9 mouse cellular contexts compared by ENCODE assay signal in the genomic region with DNA sequence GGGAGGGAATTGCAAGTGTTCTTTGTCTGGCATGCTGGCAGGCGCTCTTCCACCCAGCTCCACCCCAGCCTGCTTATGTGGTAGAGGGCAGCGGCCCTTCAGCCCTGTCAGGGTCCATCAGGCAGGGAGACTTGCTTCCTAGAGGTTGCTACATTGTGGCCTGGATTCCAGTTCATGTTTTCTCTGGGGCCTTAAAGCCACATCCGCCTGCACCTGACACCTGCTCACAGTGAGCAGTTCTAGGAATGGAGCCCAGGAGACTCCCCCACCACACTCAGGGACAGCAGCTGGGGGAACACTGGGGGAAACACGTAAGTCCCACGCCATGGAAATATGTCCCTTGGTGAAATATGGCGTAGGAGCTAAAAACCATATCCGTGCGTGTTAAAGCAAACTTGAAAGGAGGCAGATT. TPM values are rescaled to one million over a fixed set of nuclear protein-coding genes. Genes with fewer than 3 reads are reported as not detected.
DNase-seq lines count a peak whose midpoint lies in the region; ATAC-seq and TF ChIP-seq lines count a peak whose summit lies in the region.
"Had no signal": no experiment of that assay in that cellular context is flagged by ENCODE, and none has a peak within 500 bp of the region (broad histone marks: within the 10 kb centered on the region; RNA-seq: fewer than 3 reads in every experiment).

A gene (minus strand): TSS at position 155 of the 412 bp plus-strand sequence.

- TF ChIP-seq POLR2A in lung, adult 2 months (IDR thresholded peaks at IDR 0.05; ENCODE audit: borderline replicate concordance, extremely low read depth, low read depth, low read length), result no peak
- TF ChIP-seq POLR2A in cortical plate, adult 2 months (IDR thresholded peaks at IDR 0.05; ENCODE audit: extremely low read depth, insufficient read depth, low read length), result no peak
- TF ChIP-seq POLR2A in limb, embryonic 14.5 days (IDR thresholded peaks at IDR 0.05; ENCODE audit: borderline replicate concordance, extremely low read depth, insufficient read depth, insufficient read length), result no peak

- no peaks in the 10 kb centered on the region for H3K27me3 ChIP-seq in limb, embryonic 14.5 days (ENCODE audit: control insufficient read depth, insufficient read depth, low read length)
- H3K27me3 ChIP-seq: midbrain, embryonic 12.5 days had no signal

- ATAC-seq in limb, embryonic 14.5 days (ENCODE audit: low FRiP score, low read depth), result peak; percentile 31; the same call in 1 of the 2 replicates

- no peaks in the 10 kb centered on the region for H3K4me1 ChIP-seq in lung, adult 2 months (ENCODE audit: control insufficient read depth, insufficient read depth, low read length)
- no peaks in the 10 kb centered on the region for H3K4me1 ChIP-seq in cortical plate, adult 2 months (ENCODE audit: control insufficient read depth, insufficient read depth, low read length)
- H3K4me1 ChIP-seq in limb, embryonic 14.5 days (ENCODE audit: control insufficient read depth, insufficient read depth, low read length), result no peaks in the 10 kb centered on the region
- H3K4me1 ChIP-seq: midbrain, embryonic 12.5 days had no signal

- H3K4me2 ChIP-seq in limb, embryonic 14.5 days (replicated peaks; ENCODE audit: low read depth, low read length, severe bottlenecking), result no peak within 1 kb of the TSS
- H3K4me2 ChIP-seq: midbrain, embryonic 12.5 days had no signal

- H3K9ac ChIP-seq in limb, embryonic 14.5 days (ENCODE audit: low read depth, low read length, severe bottlenecking), result no peak within 1 kb of the TSS
- H3K9ac ChIP-seq: midbrain, embryonic 12.5 days had no signal

- DNase-seq in lung, adult 2 months, result no peak
- DNase-seq in lung, postnatal 10 days, result no peak
- no peak for DNase-seq in limb, embryonic 14.5 days (ENCODE audit: low spot score)
- DNase-seq in thymus, postnatal 0 days (ENCODE audit: low spot score), result peak; percentile 96
- DNase-seq in cerebellum, postnatal 25 days, result no peak
- DNase-seq in kidney, adult 9 months, result no peak
- DNase-seq: adrenal gland, postnatal 36 days had no signal

- H3K9me3 ChIP-seq in limb, embryonic 14.5 days (ENCODE audit: control insufficient read depth, low read length), result no peaks in the 10 kb centered on the region
- H3K9me3 ChIP-seq: midbrain, embryonic 12.5 days had no signal

- 42% methylated on average over 8 of the region's 8 CpGs for WGBS in lung, adult 2 months
- WGBS in limb, embryonic 14.5 days, result 22% methylated on average over 8 of the region's 8 CpGs

- H3K36me3 ChIP-seq in limb, embryonic 14.5 days (ENCODE audit: control insufficient read depth, insufficient read depth, low read length), result no peaks in the 10 kb centered on the region
- H3K36me3 ChIP-seq: midbrain, embryonic 12.5 days had no signal

- H3K4me3 ChIP-seq in lung, adult 2 months (replicated peaks; ENCODE audit: extremely low read depth, low read depth, low read length), result no peak within 1 kb of the TSS
- H3K4me3 ChIP-seq in cortical plate, adult 2 months (ENCODE audit: insufficient read depth, low read length), result no peak within 1 kb of the TSS
- no peak within 1 kb of the TSS for H3K4me3 ChIP-seq in limb, embryonic 14.5 days (replicated peaks; ENCODE audit: low read length)
- H3K4me3 ChIP-seq: midbrain, embryonic 12.5 days had no signal

- TF ChIP-seq CTCF in lung, adult 2 months (IDR thresholded peaks at IDR 0.05; ENCODE audit: insufficient read depth, low read length), result no peak
- TF ChIP-seq CTCF in cortical plate, adult 2 months (IDR thresholded peaks at IDR 0.05; ENCODE audit: extremely low read depth, insufficient read depth, low read length), result no peak

- no peak within 1 kb of the TSS for H3K27ac ChIP-seq in cortical plate, adult 2 months (ENCODE audit: insufficient read depth, low read length)
- no peak within 1 kb of the TSS for H3K27ac ChIP-seq in limb, embryonic 14.5 days (replicated peaks; ENCODE audit: low read depth, low read length)
- H3K27ac ChIP-seq: midbrain, embryonic 12.5 days had no signal

RNA-seq across cellular contexts. Expression of the gene that starts here (rescaled TPM):
- 96.6 and 100 TPM in 2 replicates for polyA plus RNA-seq in lung, adult 2 months (2012; rRNA removed)
- 43.5 TPM in 2 replicates for polyA plus RNA-seq in cortical plate, adult 2 months (2012; rRNA removed)
- polyA plus RNA-seq in limb, embryonic 14.5 days (2012; rRNA removed), result 4.0 and 4.6 TPM in 2 replicates
- 4.9 and 5.4 TPM in 2 replicates for polyA plus RNA-seq in limb, embryonic 14.5 days (2014; fragmentation: Nextera tagmentation; extraction: Ambion mirVana)
- polyA plus RNA-seq in thymus, postnatal 0 days (2015; fragmentation: Nextera tagmentation; extraction: Ambion mirVana), result 205 and 252 TPM in 2 replicates
